26 mouse cellular contexts compared by ENCODE assay signal in genomic region chr7:3296711-3297110, GRCm38 (mm10). TPM values are rescaled to one million over a fixed set of nuclear protein-coding genes. Genes with fewer than 3 reads are reported as not detected.
"Had no signal": no experiment of that assay in that cellular context is flagged by ENCODE, and none has a peak within 500 bp of the region (broad histone marks: within the 10 kb centered on the region; RNA-seq: fewer than 3 reads in every experiment).

No protein-coding gene starts in this region.

- H3K9me3 ChIP-seq: limb, embryonic 12.5 days; limb, embryonic 15.5 days; liver, embryonic 12.5 days; liver, embryonic 15.5 days; midbrain, embryonic 12.5 days; neural tube, embryonic 13.5 days; stomach, embryonic 15.5 days had no signal

- H3K9ac ChIP-seq: limb, embryonic 12.5 days; limb, embryonic 15.5 days; liver, embryonic 12.5 days; liver, embryonic 15.5 days; midbrain, embryonic 12.5 days; neural tube, embryonic 13.5 days; stomach, embryonic 15.5 days had no signal

- DNase-seq: kidney, postnatal 14 days; kidney, postnatal 4 days; left cerebral cortex, postnatal 4 days; lung, adult 2 months; lung, postnatal 14 days; lung, postnatal 4 days; retina, postnatal 1 day; right cerebral cortex, postnatal 25 days; spleen, adult 18-20 months; thymus, postnatal 25 days had no signal

- H3K27ac ChIP-seq: limb, embryonic 12.5 days; limb, embryonic 15.5 days; liver, embryonic 12.5 days; midbrain, embryonic 12.5 days; neural tube, embryonic 13.5 days; stomach, embryonic 15.5 days had no signal

- H3K4me3 ChIP-seq: limb, embryonic 12.5 days; limb, embryonic 15.5 days; liver, embryonic 12.5 days; liver, embryonic 15.5 days; midbrain, embryonic 12.5 days; myocyte; neural tube, embryonic 13.5 days; stomach, embryonic 15.5 days had no signal

- H3K27me3 ChIP-seq: stomach, embryonic 15.5 days had no signal

- ATAC-seq: liver, embryonic 12.5 days; midbrain, embryonic 16.5 days had no signal

- H3K4me2 ChIP-seq: limb, embryonic 12.5 days; limb, embryonic 15.5 days; liver, embryonic 12.5 days; liver, embryonic 15.5 days; midbrain, embryonic 12.5 days; neural tube, embryonic 13.5 days; stomach, embryonic 15.5 days had no signal

RNA-seq across cellular contexts. Expression of gene Prkcg, which starts 7.7 kb away (rescaled TPM):
- total RNA-seq: megakaryocyte-erythroid progenitor cell, adult 5-6 weeks had no signal
- polyA plus RNA-seq: limb, embryonic 12.5 days; liver, embryonic 15.5 days had no signal

RNA-seq across cellular contexts. Expression of gene Cacng7, which starts 36.0 kb away (rescaled TPM):
- total RNA-seq: megakaryocyte progenitor cell, adult 5-6 weeks; megakaryocyte-erythroid progenitor cell, adult 5-6 weeks; monocyte, adult 5-6 weeks; neutrophil, adult 5-6 weeks had no signal

RNA-seq across cellular contexts. Expression of gene Nlrp12, which starts 47.2 kb away (rescaled TPM):
- total RNA-seq: left cerebral cortex, adult 8-10 months; megakaryocyte-erythroid progenitor cell, adult 5-6 weeks had no signal
- polyA plus RNA-seq: kidney, embryonic 16.5 days; limb, embryonic 12.5 days; limb, embryonic 15.5 days; liver, embryonic 12.5 days; midbrain, embryonic 12.5 days; midbrain, embryonic 16.5 days; myocyte; neural tube, embryonic 13.5 days; thymus, postnatal 0 days had no signal
